Mouse (Mus musculus) thymus, adult 18-20 months (tissue): Measurements from ENCODE around the gene Npffr2.
"Not testable (repeated sequence)": the region's sequence is repeated elsewhere in the genome, so short reads cannot be mapped to it uniquely, and the experiment has no call there.

Experiments
- DNase-seq, 2 experiments: peaks; one replicate each; pipeline ENCODE4 v3.0.0; 2022; ENCODE audit warnings: mixed read lengths in 2 of 2

The Npffr2 gene

GRCm38 (mm10) chr5:89526878-89527578 is at the start of gene Npffr2:
Npffr2 (plus strand) TSS chr5:89527429.
- DNase-seq, result no peak

GRCm38 (mm10) chr5:89492560-89492959 is 34.7 kb upstream of the Npffr2 start:
- no peak for DNase-seq

GRCm38 (mm10) chr5:89500182-89500581 is 27.0 kb upstream of the Npffr2 start:
- DNase-seq, result no peak

- no peak for DNase-seq
Observed at GRCm38 (mm10) chr5:89518641-89519040, 8.6 kb upstream of the Npffr2 start.

- DNase-seq, result no peak
Observed at GRCm38 (mm10) chr5:89526181-89526778, 949 bp upstream of the Npffr2 start.

- no peak for DNase-seq
Observed at GRCm38 (mm10) chr5:89528951-89529350, 1.7 kb downstream of the Npffr2 start.

GRCm38 (mm10) chr5:89529391-89529790 is 2.2 kb downstream of the Npffr2 start:
- no peak for DNase-seq

- no peak for DNase-seq
Observed at GRCm38 (mm10) chr5:89536018-89536417, 8.8 kb downstream of the Npffr2 start.

- no peak for DNase-seq
Observed at GRCm38 (mm10) chr5:89542472-89542871, 15.2 kb downstream of the Npffr2 start.

GRCm38 (mm10) chr5:89543476-89543875 is 16.2 kb downstream of the Npffr2 start:
- DNase-seq, result no peak

- DNase-seq, result not testable (repeated sequence)
Observed at GRCm38 (mm10) chr5:89559118-89559517, 31.9 kb downstream of the Npffr2 start.

- no peak for DNase-seq
Observed at GRCm38 (mm10) chr5:89561381-89561780, 34.2 kb downstream of the Npffr2 start.

GRCm38 (mm10) chr5:89578678-89579077 is 51.4 kb downstream of the Npffr2 start:
- DNase-seq, result no peak

GRCm38 (mm10) chr5:89579181-89579580 is 52.0 kb downstream of the Npffr2 start:
- no peak for DNase-seq

- no peak for DNase-seq
Observed at GRCm38 (mm10) chr5:89581143-89581542, 53.9 kb downstream of the Npffr2 start.

- no peak for DNase-seq
Observed at GRCm38 (mm10) chr5:89581742-89582366, 54.6 kb downstream of the Npffr2 start.

GRCm38 (mm10) chr5:89585021-89585420 is 57.8 kb downstream of the Npffr2 start:
- DNase-seq, result no peak

GRCm38 (mm10) chr5:89592301-89592700 is 65.1 kb downstream of the Npffr2 start:
- no peak for DNase-seq

GRCm38 (mm10) chr5:89611322-89612015 is 84.2 kb downstream of the Npffr2 start:
- no peak for DNase-seq

GRCm38 (mm10) chr5:89612262-89612661 is 85.0 kb downstream of the Npffr2 start:
- DNase-seq, result no peak

- DNase-seq, result no peak
Observed at GRCm38 (mm10) chr5:89631599-89631998, 104.4 kb downstream of the Npffr2 start.
